Mouse (Mus musculus): ENCODE measurements around the gene Os9. TPM values are rescaled to one million over a fixed set of nuclear protein-coding genes. Genes with fewer than 3 reads are reported as not detected.

Os9 gene
- polyA plus RNA-seq, 1 experiment from 2014 or later = 81.4 TPM

DNA sequence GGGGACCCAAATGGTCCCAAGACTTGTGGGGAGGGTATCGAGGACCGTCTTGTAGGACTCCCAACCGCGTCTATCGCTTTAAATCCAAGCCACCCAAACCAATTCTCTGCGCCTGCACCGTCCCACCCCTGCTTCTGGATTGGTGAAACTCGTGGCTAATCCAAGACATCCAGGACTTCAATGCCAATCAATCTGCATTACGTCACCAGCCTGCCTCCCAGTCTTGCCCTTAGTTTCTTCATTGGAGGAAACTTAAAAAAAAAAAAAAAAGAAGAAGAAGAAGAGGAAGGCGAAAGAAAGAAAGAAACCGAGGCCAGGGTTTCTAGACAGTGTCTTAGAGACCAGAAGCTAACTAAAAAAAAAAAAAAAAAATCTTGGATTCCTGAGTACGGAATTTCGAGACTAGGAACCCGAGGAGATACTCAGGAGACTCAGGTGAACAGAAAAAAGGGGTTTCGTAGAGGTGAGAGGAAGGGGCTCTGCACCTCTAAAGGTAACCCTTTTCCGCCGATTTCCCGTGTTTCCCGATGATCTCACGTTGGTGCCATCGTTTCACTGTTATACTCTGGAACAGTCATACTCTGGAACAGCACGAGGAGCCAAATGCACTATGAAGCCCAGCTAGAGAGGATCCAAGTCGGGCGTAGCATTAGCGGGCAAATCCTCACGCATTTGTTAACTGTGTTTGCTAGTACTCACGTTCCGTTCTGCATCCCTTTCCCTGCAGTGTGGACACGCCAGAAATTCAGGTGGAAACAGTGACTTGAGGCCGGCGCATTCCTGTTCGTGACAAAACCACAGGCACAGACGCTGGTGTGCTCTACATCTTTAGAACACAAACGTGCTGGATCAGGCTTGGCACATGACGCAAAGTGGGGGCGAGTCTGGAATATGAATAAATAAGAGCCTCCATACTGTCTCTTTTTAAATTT lies 50.5 kb downstream of the Os9 start, which contains the start of gene Tspan31:
Tspan31 (minus strand) TSS at position 75 of the 932 bp plus-strand sequence.
- WGBS (ENCODE audit: insufficient replicate concordance) = 1% methylated on average over 36 of the region's 36 CpGs
- Histone ChIP-seq H3K36me3 (replicated peaks; ENCODE audit: insufficient read depth, low read length) (peaks cover 27% of the 10 kb centered on the region), H3K27ac (ENCODE audit: low read depth) (peak within 1 kb of the TSS; percentile 91), H3K4me1 (ENCODE audit: insufficient read depth) (peaks cover 33% of the 10 kb centered on the region), H3K9me3 (ENCODE audit: low read length) (no peaks in the 10 kb centered on the region), H3K27me3 (ENCODE audit: insufficient read depth, low read length) (no peaks in the 10 kb centered on the region), H3K9ac (replicated peaks) (peak within 1 kb of the TSS; percentile 72), H3K4me3 (ENCODE audit: low read depth, low read length) (peak within 1 kb of the TSS; percentile 72), H3K4me2 (ENCODE audit: low read depth, low read length) (peak within 1 kb of the TSS; percentile 92)
- peak; percentile 84 for DNase-seq
- peak; percentile 79 for ATAC-seq
- no peak for TF ChIP-seq CTCF (IDR thresholded peaks at IDR 0.05; ENCODE audit: low read depth)
- peak; percentile 44 for TF ChIP-seq EP300 (IDR thresholded peaks at IDR 0.05; ENCODE audit: low read depth)

DNA sequence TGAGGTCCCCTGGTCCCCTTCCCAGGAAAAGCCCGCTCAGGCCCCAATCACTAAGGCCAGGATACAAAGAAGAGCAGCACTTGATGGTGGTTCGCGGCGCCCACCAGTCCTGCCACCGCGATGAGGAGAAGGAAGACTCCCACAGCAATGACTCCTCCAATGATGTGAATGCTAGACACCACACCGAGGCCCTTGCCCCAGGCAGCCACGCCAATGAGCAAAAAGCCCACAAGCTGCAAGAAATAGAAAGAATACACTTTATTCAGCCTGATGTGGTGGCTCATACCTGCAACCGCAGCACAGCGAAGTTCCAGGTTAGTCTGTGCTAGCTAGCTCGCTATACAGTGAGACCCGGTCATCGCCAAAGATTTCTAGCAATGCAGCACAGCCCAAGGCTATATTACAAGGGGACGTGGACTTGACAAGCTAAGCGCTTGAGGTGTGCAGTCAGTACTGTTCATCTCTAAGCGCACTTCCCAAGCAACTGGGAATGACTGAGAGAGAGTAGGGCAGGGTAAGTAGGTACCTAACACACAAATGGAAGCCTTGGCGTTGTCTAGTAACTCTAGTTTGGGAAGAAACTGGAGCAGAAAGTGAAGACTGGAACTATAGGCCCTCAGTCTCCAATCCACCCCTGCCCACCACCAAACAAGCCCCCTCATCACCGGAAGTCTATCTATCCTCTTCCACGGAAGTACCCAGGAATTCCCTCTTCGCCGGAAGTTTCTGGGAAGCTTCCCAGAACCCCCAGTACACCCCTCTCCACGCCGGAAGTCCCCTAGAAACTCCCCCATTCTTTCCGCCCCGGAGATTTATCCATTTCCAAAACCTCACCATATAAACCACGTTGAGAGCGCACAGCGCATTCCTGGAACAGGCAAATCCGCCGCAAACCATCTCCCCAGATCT lies 51.4 kb downstream of the Os9 start:
- peaks cover 36% of the 10 kb centered on the region for H3K4me1 ChIP-seq (ENCODE audit: insufficient read depth)
- DNase-seq (peak; percentile 36), ATAC-seq (peak; percentile 17; the same call in 1 of the 2 replicates)
- peak overlapping the region; percentile 72 for H3K9ac ChIP-seq (replicated peaks)
- H3K4me3 ChIP-seq (ENCODE audit: low read depth, low read length) = peak overlapping the region; percentile 72
- no peaks in the 10 kb centered on the region for H3K9me3 ChIP-seq (ENCODE audit: low read length)
- H3K27ac ChIP-seq (ENCODE audit: low read depth) = peak overlapping the region; percentile 91
- no peaks in the 10 kb centered on the region for H3K27me3 ChIP-seq (ENCODE audit: insufficient read depth, low read length)
- TF ChIP-seq CTCF (IDR thresholded peaks at IDR 0.05; ENCODE audit: low read depth) (no peak), EP300 (IDR thresholded peaks at IDR 0.05; ENCODE audit: low read depth) (no peak)
- peaks cover 30% of the 10 kb centered on the region for H3K36me3 ChIP-seq (replicated peaks; ENCODE audit: insufficient read depth, low read length)
- H3K4me2 ChIP-seq (ENCODE audit: low read depth, low read length) = peak overlapping the region; percentile 92
- 7% methylated on average over 30 of the region's 30 CpGs for WGBS (ENCODE audit: insufficient replicate concordance)

DNA sequence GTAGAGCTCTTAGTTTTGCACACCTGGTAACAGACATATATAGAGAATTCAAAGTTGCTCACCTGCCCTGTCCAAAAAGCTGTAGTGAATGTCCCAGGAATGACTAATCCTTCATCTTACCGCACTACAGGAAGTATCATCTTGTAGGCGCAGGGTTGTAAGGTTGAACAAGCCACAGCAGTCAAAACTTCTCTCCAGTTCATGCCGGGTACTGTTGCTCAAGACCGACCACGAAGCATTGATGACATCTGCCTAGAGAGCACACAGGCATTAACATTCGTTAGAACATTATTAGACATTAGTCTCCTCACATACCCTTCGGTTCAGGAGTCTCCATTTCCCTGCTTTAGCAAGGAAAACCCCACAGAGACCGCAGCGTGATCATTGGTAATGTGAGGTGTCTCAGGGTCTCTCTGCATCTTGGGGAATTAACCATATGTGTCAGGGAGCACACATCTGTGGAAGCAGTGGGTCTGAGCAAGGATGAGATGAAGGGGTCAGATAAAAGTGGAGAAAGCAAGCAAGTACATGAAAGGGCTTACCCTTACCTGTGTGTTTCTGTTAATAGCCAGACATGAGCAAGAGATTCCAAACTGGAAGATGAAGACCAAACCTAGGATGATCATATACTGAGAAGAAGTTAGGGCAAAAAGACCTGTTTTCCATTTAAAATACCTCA lies 52.4 kb downstream of the Os9 start:
- H3K4me1 ChIP-seq (ENCODE audit: insufficient read depth) = peaks cover 40% of the 10 kb centered on the region

DNA sequence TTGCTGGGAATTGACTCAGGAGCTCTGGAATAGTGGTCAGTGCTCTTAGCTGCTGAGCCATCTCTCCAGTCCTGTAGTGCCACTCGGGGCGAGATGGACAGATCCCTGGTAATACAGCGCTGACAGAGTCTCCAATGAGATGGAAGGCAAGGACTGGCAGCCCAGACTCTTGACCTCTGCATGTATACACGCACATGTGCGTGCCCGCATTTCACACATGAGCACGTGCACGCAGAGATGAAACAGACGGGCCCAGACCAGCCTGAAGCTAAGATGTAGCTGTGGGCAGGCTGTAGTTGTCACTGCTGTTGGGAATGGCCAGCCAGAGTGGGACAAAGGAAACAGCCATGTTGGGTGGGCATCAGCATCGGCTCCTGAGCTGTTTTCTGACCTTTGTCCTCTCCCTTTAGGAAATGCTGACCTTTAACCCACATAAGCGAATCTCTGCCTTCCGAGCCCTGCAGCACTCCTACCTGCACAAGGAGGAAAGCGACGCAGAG lies 54.4 kb downstream of the Os9 start:
- DNase-seq (peak; percentile 14), ATAC-seq (no peak)
- Histone ChIP-seq H3K4me2 (ENCODE audit: low read depth, low read length) (no peak overlapping the region), H3K9ac (replicated peaks) (no peak overlapping the region), H3K4me3 (ENCODE audit: low read depth, low read length) (no peak overlapping the region), H3K36me3 (replicated peaks; ENCODE audit: insufficient read depth, low read length) (peaks cover 30% of the 10 kb centered on the region), H3K4me1 (ENCODE audit: insufficient read depth) (peaks cover 47% of the 10 kb centered on the region), H3K9me3 (ENCODE audit: low read length) (no peaks in the 10 kb centered on the region), H3K27me3 (ENCODE audit: insufficient read depth, low read length) (peaks cover 3% of the 10 kb centered on the region), H3K27ac (ENCODE audit: low read depth) (peak overlapping the region; percentile 58)
- no peak for TF ChIP-seq EP300 (IDR thresholded peaks at IDR 0.05; ENCODE audit: low read depth)
- TF ChIP-seq CTCF (IDR thresholded peaks at IDR 0.05; ENCODE audit: low read depth) = no peak
- 78% methylated on average over 14 of the region's 14 CpGs for WGBS (ENCODE audit: insufficient replicate concordance)

More for the DNA sequence above, 52.4 kb downstream of the Os9 start:
- H3K9ac ChIP-seq (replicated peaks) = peak overlapping the region; percentile 72
- no peaks in the 10 kb centered on the region for H3K9me3 ChIP-seq (ENCODE audit: low read length)
- 41% methylated on average over 9 of the region's 9 CpGs for WGBS (ENCODE audit: insufficient replicate concordance)
- H3K4me3 ChIP-seq (ENCODE audit: low read depth, low read length) = peak overlapping the region; percentile 72; the same call in 1 of the 2 replicates
- H3K27ac ChIP-seq (ENCODE audit: low read depth) = peak overlapping the region; percentile 91
- no peaks in the 10 kb centered on the region for H3K27me3 ChIP-seq (ENCODE audit: insufficient read depth, low read length)
- H3K36me3 ChIP-seq (replicated peaks; ENCODE audit: insufficient read depth, low read length) = peaks cover 30% of the 10 kb centered on the region
- ATAC-seq (no peak), DNase-seq (peak; percentile 15)
- H3K4me2 ChIP-seq (ENCODE audit: low read depth, low read length) = peak overlapping the region; percentile 92
- TF ChIP-seq CTCF (IDR thresholded peaks at IDR 0.05; ENCODE audit: low read depth) = no peak
- no peak for TF ChIP-seq EP300 (IDR thresholded peaks at IDR 0.05; ENCODE audit: low read depth)

DNA sequence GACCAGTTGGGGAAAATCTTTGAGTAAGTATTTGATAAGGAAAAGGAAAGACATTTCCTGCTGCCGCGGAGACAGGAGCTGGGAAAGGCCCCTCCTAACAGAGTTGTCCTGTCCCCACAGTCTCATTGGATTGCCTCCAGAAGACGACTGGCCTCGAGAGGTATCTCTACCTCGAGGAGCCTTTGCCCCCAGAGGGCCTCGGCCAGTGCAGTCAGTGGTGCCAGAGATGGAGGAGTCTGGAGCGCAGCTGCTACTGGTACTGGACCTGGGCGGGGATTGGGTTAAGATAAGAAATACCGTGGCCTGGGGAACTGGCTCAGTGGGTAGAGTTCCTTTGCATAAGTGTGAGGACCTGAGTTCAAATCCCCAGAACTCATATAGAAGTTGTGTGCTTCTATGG lies 55.0 kb downstream of the Os9 start:
- 67% methylated on average over 9 of the region's 9 CpGs for WGBS (ENCODE audit: insufficient replicate concordance)

More for the DNA sequence above, 55.0 kb downstream of the Os9 start:
- H3K4me1 ChIP-seq (ENCODE audit: insufficient read depth) = peaks cover 42% of the 10 kb centered on the region
- no peaks in the 10 kb centered on the region for H3K9me3 ChIP-seq (ENCODE audit: low read length)
- H3K4me2 ChIP-seq (ENCODE audit: low read depth, low read length) = no peak overlapping the region
- no peak overlapping the region for H3K27ac ChIP-seq (ENCODE audit: low read depth)
- TF ChIP-seq EP300 (IDR thresholded peaks at IDR 0.05; ENCODE audit: low read depth) (no peak), CTCF (IDR thresholded peaks at IDR 0.05; ENCODE audit: low read depth) (no peak)
- H3K9ac ChIP-seq (replicated peaks) = no peak overlapping the region
- no peak overlapping the region for H3K4me3 ChIP-seq (ENCODE audit: low read depth, low read length)
- ATAC-seq (no peak), DNase-seq (no peak)
- H3K36me3 ChIP-seq (replicated peaks; ENCODE audit: insufficient read depth, low read length) = peaks cover 30% of the 10 kb centered on the region
- H3K27me3 ChIP-seq (ENCODE audit: insufficient read depth, low read length) = peaks cover 9% of the 10 kb centered on the region
